Mouse (Mus musculus): ENCODE data around the gene Fam229a.

DNA sequence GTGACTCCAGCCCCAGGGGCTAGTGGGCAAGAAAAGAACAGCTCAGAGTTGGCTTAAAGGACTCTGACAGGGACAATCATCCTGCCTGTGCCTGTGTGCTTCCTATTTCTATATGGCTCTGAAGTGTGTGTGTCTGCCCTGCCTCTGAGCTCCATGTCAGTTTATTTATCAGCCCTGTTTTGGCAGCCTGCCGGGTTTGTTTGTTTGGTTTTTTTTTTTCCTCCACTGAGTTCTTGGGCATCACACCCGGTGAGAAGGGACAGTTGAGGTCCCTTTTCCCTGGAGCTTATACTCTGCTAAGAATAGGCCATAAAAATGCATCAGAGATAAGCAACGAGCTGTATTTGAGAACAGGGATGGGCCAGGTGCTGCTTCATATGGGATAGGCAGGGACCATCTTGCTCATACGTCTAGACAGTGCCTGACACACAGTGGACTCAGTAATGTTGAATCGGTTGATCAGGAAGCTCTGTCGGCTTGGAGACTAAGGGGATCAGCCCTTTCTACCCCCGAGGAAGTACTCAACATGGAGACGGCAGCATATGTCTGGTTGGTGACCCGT is 11.4 kb downstream of the Fam229a start:
- TF ChIP-seq CTCF (conservative IDR thresholded peaks at IDR 0.05; ENCODE audit: low read length) = no peak
- no peak for TF ChIP-seq NANOG (IDR thresholded peaks at IDR 0.05; ENCODE audit: borderline replicate concordance, low read length)
